Mouse (Mus musculus): ENCODE measurements around the gene Tbpl1.

Tbpl1 gene

GRCm38 (mm10) chr10:22710173-22710777, 21.5 kb downstream of the Tbpl1 start:
- DNase-seq (ENCODE audit: low read depth, low spot score), result no peak

- DNase-seq (ENCODE audit: low read depth, low spot score), result no peak
Measured at GRCm38 (mm10) chr10:22708190-22708843, 23.4 kb downstream of the Tbpl1 start.

DNA sequence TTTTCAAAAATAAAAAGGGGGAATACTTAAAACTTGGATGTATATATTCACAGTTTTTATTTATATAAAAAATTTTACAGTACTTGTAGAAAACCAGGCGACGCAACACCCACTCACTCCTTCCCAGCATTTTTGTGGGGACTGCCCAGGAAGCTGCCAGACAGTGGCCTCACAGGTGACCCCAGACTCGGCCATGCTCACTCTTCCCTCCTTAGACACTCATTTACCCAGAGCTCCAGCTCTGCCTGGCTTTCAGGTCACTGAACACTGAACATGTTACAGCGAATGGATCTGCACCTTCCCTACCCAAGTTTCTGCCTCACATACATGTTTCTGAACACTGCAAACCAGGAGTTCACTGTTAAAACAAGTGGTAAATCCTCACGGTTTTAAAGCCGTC, 27.9 kb downstream of the Tbpl1 start:
- DNase-seq (ENCODE audit: low read depth, low spot score), result no peak

- no peak for DNase-seq (ENCODE audit: low read depth, low spot score)
Measured at GRCm38 (mm10) chr10:22701485-22702315, 30.0 kb downstream of the Tbpl1 start.

- DNase-seq (ENCODE audit: low read depth, low spot score), result no peak
Measured at GRCm38 (mm10) chr10:22700773-22701172, 31.0 kb downstream of the Tbpl1 start.

GRCm38 (mm10) chr10:22699487-22700335, 32.0 kb downstream of the Tbpl1 start:
- no peak for DNase-seq (ENCODE audit: low read depth, low spot score)

GRCm38 (mm10) chr10:22698158-22698953, 33.4 kb downstream of the Tbpl1 start:
- no peak for DNase-seq (ENCODE audit: low read depth, low spot score)

DNA sequence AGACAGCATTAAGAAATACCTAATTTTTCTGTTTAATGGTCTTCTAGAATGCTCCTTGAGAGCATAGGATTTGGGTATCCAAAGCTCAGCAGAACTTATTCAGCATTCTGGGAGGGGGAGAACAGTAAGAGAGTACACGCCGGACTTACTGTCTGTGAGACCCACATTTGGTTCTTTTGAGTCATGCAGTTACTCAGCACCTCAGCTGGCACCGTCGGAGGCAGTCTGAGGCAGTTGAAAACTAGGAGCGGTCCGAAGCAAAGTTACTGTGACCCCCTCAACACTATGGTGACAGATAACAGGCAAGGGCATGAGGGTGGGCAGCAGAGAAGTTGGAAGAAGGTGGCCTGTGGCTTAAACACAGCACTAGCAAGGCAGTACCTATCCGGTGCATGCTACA, 34.9 kb downstream of the Tbpl1 start:
- no peak for DNase-seq (ENCODE audit: low read depth, low spot score)

GRCm38 (mm10) chr10:22696236-22696635, 35.5 kb downstream of the Tbpl1 start:
- DNase-seq (ENCODE audit: low read depth, low spot score), result no peak

- no peak for DNase-seq (ENCODE audit: low read depth, low spot score)
Measured at GRCm38 (mm10) chr10:22675848-22676630, 55.7 kb downstream of the Tbpl1 start.

DNA sequence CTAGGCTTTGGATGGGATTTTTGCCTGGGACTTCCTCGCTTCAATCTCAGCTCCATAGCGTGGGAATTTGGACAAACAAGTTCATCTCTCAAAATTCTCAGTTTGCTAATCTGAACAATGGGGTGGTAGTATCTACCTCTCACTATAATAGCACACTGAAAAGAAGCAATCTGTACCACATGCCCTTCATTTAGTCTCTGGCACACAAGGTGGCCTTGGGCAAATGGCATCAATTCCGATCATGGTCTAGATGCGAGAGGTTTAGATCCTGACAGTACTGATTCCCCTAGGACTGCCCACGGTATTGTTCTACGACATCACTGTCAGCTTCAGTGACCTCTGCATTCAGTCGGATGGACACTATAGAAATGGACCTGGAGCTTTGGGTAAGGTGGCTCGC, 57.6 kb downstream of the Tbpl1 start:
- no peak for DNase-seq (ENCODE audit: low read depth, low spot score)

DNA sequence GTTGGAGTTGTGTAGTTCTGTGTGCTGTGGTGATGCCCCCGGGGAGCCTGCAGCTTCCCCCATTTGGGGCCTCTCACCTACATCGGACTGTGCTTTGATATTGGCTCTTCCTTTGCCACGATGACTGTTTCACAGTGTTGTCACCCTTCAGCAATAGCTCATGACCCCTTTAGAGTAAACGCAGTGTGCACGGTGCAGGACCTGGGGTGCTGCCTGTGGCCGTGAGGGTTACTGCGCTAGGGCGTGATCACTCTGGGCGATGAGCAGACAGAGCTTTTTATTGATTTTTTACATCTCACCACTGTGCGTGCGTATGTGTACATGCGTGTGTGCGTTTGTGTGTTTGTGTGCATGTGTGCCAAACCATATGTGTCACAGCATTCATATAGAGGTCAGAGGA, 63.2 kb downstream of the Tbpl1 start:
- DNase-seq (ENCODE audit: low read depth, low spot score), result no peak

DNA sequence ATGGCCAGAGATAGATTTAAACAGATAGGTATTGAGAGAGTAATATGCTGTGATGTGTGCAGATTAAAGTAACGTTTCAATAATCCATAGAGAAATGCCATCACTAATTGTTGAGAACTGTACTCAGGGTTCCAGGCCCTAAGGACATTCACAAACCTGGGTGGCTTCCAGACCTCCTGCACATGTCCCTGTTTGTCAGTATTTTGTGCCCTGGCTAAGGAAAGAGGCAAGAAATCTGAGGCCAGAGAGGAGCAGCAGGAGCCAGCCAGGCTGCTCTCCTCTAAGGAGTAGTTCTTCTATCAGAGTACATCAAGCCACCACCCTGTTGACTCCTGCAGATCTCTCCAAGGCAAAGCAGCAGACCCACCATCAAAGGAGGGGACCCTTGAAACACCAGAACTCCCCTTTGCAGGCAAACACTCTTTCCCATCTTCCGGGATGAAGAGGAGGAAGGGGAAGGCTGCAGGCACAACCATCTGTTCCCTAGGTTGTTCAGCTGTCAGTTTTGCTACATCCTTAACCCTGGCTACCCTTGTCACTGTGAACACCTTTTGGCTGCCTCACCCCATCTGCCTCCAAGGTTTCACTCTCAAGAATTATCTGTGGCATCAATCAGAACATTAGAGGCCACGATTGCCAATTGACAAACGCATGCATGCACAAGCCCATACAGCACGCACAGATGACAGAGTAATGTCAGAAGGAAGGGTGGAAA, 71.3 kb downstream of the Tbpl1 start:
- DNase-seq (ENCODE audit: low read depth, low spot score), result no peak

GRCm38 (mm10) chr10:22659386-22659725, 72.4 kb downstream of the Tbpl1 start:
- DNase-seq (ENCODE audit: low read depth, low spot score), result no peak

DNA sequence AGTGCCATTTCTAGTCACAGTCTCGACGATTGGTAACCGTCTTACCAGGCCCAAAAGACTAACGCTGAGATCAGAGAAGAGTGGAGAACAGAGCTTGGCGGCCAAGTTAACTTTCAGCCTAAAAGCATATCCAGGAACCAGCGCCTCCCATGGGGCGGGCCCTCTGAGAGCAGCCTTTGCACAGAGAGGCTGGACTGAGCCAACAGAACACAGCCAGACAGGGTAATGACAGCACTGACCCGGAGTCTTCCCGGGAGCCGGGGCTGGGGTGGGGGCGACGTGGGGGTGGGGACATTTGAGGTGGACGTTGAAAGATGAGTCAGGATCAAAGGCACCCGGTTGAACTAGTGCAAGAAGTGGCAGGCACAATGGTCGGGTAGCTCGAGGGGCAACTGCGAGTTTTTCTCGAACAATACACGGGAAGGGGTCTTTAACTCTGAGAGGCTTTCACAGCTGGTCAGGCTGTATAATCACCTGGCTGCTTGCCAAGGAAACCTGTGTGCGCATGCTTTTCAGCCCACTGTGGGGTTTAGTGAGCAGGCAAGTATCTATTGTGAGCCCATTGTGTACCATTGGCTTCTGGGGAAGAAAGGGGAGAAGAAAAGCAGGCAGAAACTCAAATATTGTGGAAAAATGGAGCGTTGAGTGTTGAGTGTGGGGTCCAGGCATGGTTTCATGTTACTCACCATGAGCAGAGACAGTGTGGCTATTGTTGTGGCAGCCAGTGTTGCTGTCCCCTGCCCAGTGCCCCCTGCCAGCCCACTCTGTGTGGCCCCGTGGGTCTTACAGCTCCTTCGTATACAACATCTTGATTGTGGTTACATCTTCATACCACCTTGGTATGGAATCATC, 73.0 kb downstream of the Tbpl1 start:
- DNase-seq (ENCODE audit: low read depth, low spot score), result no peak

All from WW6 (cell line).